Mouse (Mus musculus): Measurements from ENCODE around the gene Ube2j2. TPM values are rescaled to one million over a fixed set of nuclear protein-coding genes. Genes with fewer than 3 reads are reported as not detected.

Gene Ube2j2
- polyA plus RNA-seq, 2 experiments, result 106 to 122 TPM

GRCm38 (mm10) chr4:155962167-155962971 lies 18.7 kb downstream of the Ube2j2 start, which contains the start of gene C1qtnf12:
Gene C1qtnf12, plus strand, starts transcription at chr4:155962318.
- peak within 1 kb of the TSS; percentile 94 for H3K4me2 ChIP-seq (replicated peaks; ENCODE audit: low read depth, low read length, severe bottlenecking)
- peak within 1 kb of the TSS; percentile 63 for H3K27ac ChIP-seq (replicated peaks; ENCODE audit: low read depth, low read length)
- peaks cover 12% of the 10 kb centered on the region; the same call in 1 of the 2 replicates for H3K4me1 ChIP-seq (ENCODE audit: control insufficient read depth, insufficient read depth, low read length)
- peak; percentile 78 for ATAC-seq (ENCODE audit: low FRiP score, low read depth)
- TF ChIP-seq POLR2A (IDR thresholded peaks at IDR 0.05; ENCODE audit: borderline replicate concordance, extremely low read depth, insufficient read depth, insufficient read length), result no peak
- 0% methylated on average over 24 of the region's 42 CpGs for WGBS
- H3K4me3 ChIP-seq (replicated peaks; ENCODE audit: low read length), result peak within 1 kb of the TSS; percentile 59
- peaks cover 48% of the 10 kb centered on the region for H3K36me3 ChIP-seq (ENCODE audit: control insufficient read depth, insufficient read depth, low read length)
- no peaks in the 10 kb centered on the region for H3K9me3 ChIP-seq (ENCODE audit: control insufficient read depth, low read length)
- DNase-seq (ENCODE audit: low spot score), result peak; percentile 31
- H3K9ac ChIP-seq (ENCODE audit: low read depth, low read length, severe bottlenecking), result peak within 1 kb of the TSS; percentile 66
- no peaks in the 10 kb centered on the region for H3K27me3 ChIP-seq (ENCODE audit: control insufficient read depth, insufficient read depth, low read length)

- peaks cover 12% of the 10 kb centered on the region; the same call in 1 of the 2 replicates for H3K4me1 ChIP-seq (ENCODE audit: control insufficient read depth, insufficient read depth, low read length)
- H3K4me2 ChIP-seq (replicated peaks; ENCODE audit: low read depth, low read length, severe bottlenecking), result peak overlapping the region; percentile 94
- DNase-seq (ENCODE audit: low spot score) (no peak), ATAC-seq (ENCODE audit: low FRiP score, low read depth) (no peak)
- peak overlapping the region; percentile 66 for H3K9ac ChIP-seq (ENCODE audit: low read depth, low read length, severe bottlenecking)
- H3K9me3 ChIP-seq (ENCODE audit: control insufficient read depth, low read length), result no peaks in the 10 kb centered on the region
- no peak overlapping the region for H3K27ac ChIP-seq (replicated peaks; ENCODE audit: low read depth, low read length)
- no peaks in the 10 kb centered on the region for H3K27me3 ChIP-seq (ENCODE audit: control insufficient read depth, insufficient read depth, low read length)
- no peak for TF ChIP-seq POLR2A (IDR thresholded peaks at IDR 0.05; ENCODE audit: borderline replicate concordance, extremely low read depth, insufficient read depth, insufficient read length)
- peak overlapping the region; percentile 59 for H3K4me3 ChIP-seq (replicated peaks; ENCODE audit: low read length)
- H3K36me3 ChIP-seq (ENCODE audit: control insufficient read depth, insufficient read depth, low read length), result peaks cover 41% of the 10 kb centered on the region
- WGBS, result 42% methylated on average over 7 of the region's 7 CpGs
Measured at GRCm38 (mm10) chr4:155963106-155963505, 19.5 kb downstream of the Ube2j2 start.

GRCm38 (mm10) chr4:155964396-155964795 lies 20.8 kb downstream of the Ube2j2 start:
- ATAC-seq (ENCODE audit: low FRiP score, low read depth), result no peak
- H3K36me3 ChIP-seq (ENCODE audit: control insufficient read depth, insufficient read depth, low read length), result peaks cover 31% of the 10 kb centered on the region
- no peak for DNase-seq (ENCODE audit: low spot score)
- TF ChIP-seq POLR2A (IDR thresholded peaks at IDR 0.05; ENCODE audit: borderline replicate concordance, extremely low read depth, insufficient read depth, insufficient read length), result no peak
- 95% methylated on average over 11 of the region's 11 CpGs for WGBS
- no peak overlapping the region for H3K4me3 ChIP-seq (replicated peaks; ENCODE audit: low read length)
- H3K4me2 ChIP-seq (replicated peaks; ENCODE audit: low read depth, low read length, severe bottlenecking), result no peak overlapping the region
- H3K9me3 ChIP-seq (ENCODE audit: control insufficient read depth, low read length), result no peaks in the 10 kb centered on the region
- H3K27ac ChIP-seq (replicated peaks; ENCODE audit: low read depth, low read length), result no peak overlapping the region
- peaks cover 12% of the 10 kb centered on the region; the same call in 1 of the 2 replicates for H3K4me1 ChIP-seq (ENCODE audit: control insufficient read depth, insufficient read depth, low read length)
- no peaks in the 10 kb centered on the region for H3K27me3 ChIP-seq (ENCODE audit: control insufficient read depth, insufficient read depth, low read length)
- H3K9ac ChIP-seq (ENCODE audit: low read depth, low read length, severe bottlenecking), result no peak overlapping the region

- Histone ChIP-seq H3K36me3 (ENCODE audit: control insufficient read depth, insufficient read depth, low read length) (peaks cover 27% of the 10 kb centered on the region), H3K9ac (ENCODE audit: low read depth, low read length, severe bottlenecking) (no peak overlapping the region), H3K4me1 (ENCODE audit: control insufficient read depth, insufficient read depth, low read length) (no peaks in the 10 kb centered on the region), H3K4me3 (replicated peaks; ENCODE audit: low read length) (no peak overlapping the region), H3K4me2 (replicated peaks; ENCODE audit: low read depth, low read length, severe bottlenecking) (no peak overlapping the region), H3K9me3 (ENCODE audit: control insufficient read depth, low read length) (no peaks in the 10 kb centered on the region), H3K27ac (replicated peaks; ENCODE audit: low read depth, low read length) (no peak overlapping the region), H3K27me3 (ENCODE audit: control insufficient read depth, insufficient read depth, low read length) (no peaks in the 10 kb centered on the region)
- ATAC-seq (ENCODE audit: low FRiP score, low read depth), result no peak
- DNase-seq (ENCODE audit: low spot score), result no peak
- WGBS, result 84% methylated on average over 13 of the region's 13 CpGs
- TF ChIP-seq POLR2A (IDR thresholded peaks at IDR 0.05; ENCODE audit: borderline replicate concordance, extremely low read depth, insufficient read depth, insufficient read length), result no peak
Measured at GRCm38 (mm10) chr4:155969043-155969653, 25.5 kb downstream of the Ube2j2 start.

GRCm38 (mm10) chr4:155970286-155970685 lies 26.7 kb downstream of the Ube2j2 start:
- DNase-seq (ENCODE audit: low spot score), result no peak
- WGBS, result 71% methylated on average over 5 of the region's 5 CpGs
- H3K27ac ChIP-seq (replicated peaks; ENCODE audit: low read depth, low read length), result no peak overlapping the region

More at GRCm38 (mm10) chr4:155970286-155970685, 26.7 kb downstream of the Ube2j2 start:
- Histone ChIP-seq H3K36me3 (ENCODE audit: control insufficient read depth, insufficient read depth, low read length) (peaks cover 19% of the 10 kb centered on the region), H3K27me3 (ENCODE audit: control insufficient read depth, insufficient read depth, low read length) (no peaks in the 10 kb centered on the region), H3K4me3 (replicated peaks; ENCODE audit: low read length) (no peak overlapping the region), H3K9ac (ENCODE audit: low read depth, low read length, severe bottlenecking) (no peak overlapping the region), H3K4me2 (replicated peaks; ENCODE audit: low read depth, low read length, severe bottlenecking) (no peak overlapping the region), H3K4me1 (ENCODE audit: control insufficient read depth, insufficient read depth, low read length) (no peaks in the 10 kb centered on the region), H3K9me3 (ENCODE audit: control insufficient read depth, low read length) (no peaks in the 10 kb centered on the region)
- no peak for TF ChIP-seq POLR2A (IDR thresholded peaks at IDR 0.05; ENCODE audit: borderline replicate concordance, extremely low read depth, insufficient read depth, insufficient read length)
- ATAC-seq (ENCODE audit: low FRiP score, low read depth), result no peak
